Mouse (Mus musculus) neural tube, embryonic 11.5 days (tissue): Measurements from ENCODE around the gene 6030452D12Rik. TPM values are rescaled to one million over a fixed set of nuclear protein-coding genes. Genes with fewer than 3 reads are reported as not detected.

Experiments
- ATAC-seq: fragments of 200-750 bp; cut with Nextera tagmentation; 2 replicates; pipeline ENCODE4 v1.8.0; 2017; ENCODE audit warnings: moderate number of reproducible peaks, mild to moderate bottlenecking, moderate TSS enrichment, moderate library complexity; ENCODE audit not compliant: insufficient read depth, low FRiP score, low TSS enrichment
- DNase-seq: peaks from one replicate; pipeline ENCODE4 v3.0.0-alpha.2; 2015; ENCODE audit warnings: low spot score
- H3K27ac ChIP-seq: fragments of 300-500 bp; sonication (generic); 2 replicates; pipeline ENCODE4 v1.5.1; 2014; ENCODE audit warnings: low read depth, mild to moderate bottlenecking, low read length
- H3K27me3 ChIP-seq: fragments of 300-500 bp; sonication (generic); 2 replicates; pipeline ENCODE4 v1.6.1; 2014; ENCODE audit warnings: mild to moderate bottlenecking, low read length, mixed read lengths; ENCODE audit not compliant: control insufficient read depth, insufficient read depth
- H3K36me3 ChIP-seq: fragments of 300-500 bp; sonication (generic); 2 replicates; pipeline ENCODE4 v1.6.1; 2014; ENCODE audit warnings: mild to moderate bottlenecking, low read length, moderate library complexity, mixed read lengths; ENCODE audit not compliant: control insufficient read depth, insufficient read depth
- H3K4me1 ChIP-seq: fragments of 300-500 bp; sonication (generic); 2 replicates; pipeline ENCODE4 v1.6.1; 2014; ENCODE audit warnings: low read length, mixed read lengths; ENCODE audit not compliant: control insufficient read depth, insufficient read depth
- H3K4me2 ChIP-seq: fragments of 300-500 bp; sonication (generic); 2 replicates; pipeline ENCODE4 v1.6.1; 2014; ENCODE audit warnings: low read depth, mild to moderate bottlenecking, moderate library complexity
- H3K4me3 ChIP-seq: fragments of 300-500 bp; sonication (generic); 2 replicates; pipeline ENCODE4 v1.5.1; 2014; ENCODE audit warnings: low read depth, low read length
- H3K9ac ChIP-seq: fragments of 300-500 bp; sonication (generic); 2 replicates; pipeline ENCODE4 v1.6.1; 2014; ENCODE audit warnings: mild to moderate bottlenecking, low read length
- H3K9me3 ChIP-seq: fragments of 300-500 bp; sonication (generic); 2 replicates; pipeline ENCODE4 v1.6.1; 2016; ENCODE audit warnings: low read length; ENCODE audit not compliant: control insufficient read depth
- WGBS: fragments of 180-500 bp; shearing (Covaris S2); extraction: QIAGEN DNeasy Blood & Tissue Kit; methylation state at CpG from one replicate; pipeline ENCODE4 v1.1.7; 2014; 5-methylcytosine and 5-hydroxymethylcytosine counted together
- polyA plus RNA-seq: library from polyadenylated mRNA; unstranded; fragments of >200 nt; fragmentation: Nextera tagmentation; extraction: Ambion mirVana; gene quantifications from 2 replicates; pipeline ENCODE4 v1.2.1, GENCODE M21; 2014

Gene 6030452D12Rik
- polyA plus RNA-seq, 1 experiment from 2014 or later: not detected

DNA sequence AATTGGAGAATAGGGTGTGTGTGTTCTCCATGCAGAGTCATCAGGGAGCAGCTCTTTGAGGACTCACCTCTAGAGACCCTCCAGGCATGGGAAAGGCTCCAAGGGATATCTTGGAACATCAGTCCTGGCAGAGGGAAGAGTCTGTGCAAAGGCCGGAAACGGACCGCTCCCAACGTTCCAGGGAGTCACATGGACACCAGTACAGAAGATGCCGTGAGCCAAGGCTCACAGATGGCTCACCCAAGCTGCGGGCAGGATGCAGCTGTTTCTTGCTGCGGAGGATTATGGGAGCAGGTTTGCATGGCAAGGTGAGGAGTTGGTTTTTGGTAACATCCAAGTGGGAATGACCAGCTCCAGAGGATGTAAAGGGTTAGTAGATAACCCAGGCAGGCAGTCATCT is 3.9 kb downstream of the 6030452D12Rik start:
- DNase-seq (no peak), ATAC-seq (no peak)
- 91% methylated on average over 7 of the region's 7 CpGs for WGBS
- Histone ChIP-seq H3K27me3 (peaks cover 12% of the 10 kb centered on the region), H3K4me3 (no peak overlapping the region), H3K4me1 (peaks cover 6% of the 10 kb centered on the region; the same call in 1 of the 2 replicates), H3K9ac (no peak overlapping the region), H3K4me2 (no peak overlapping the region), H3K27ac (no peak overlapping the region), H3K9me3 (no peaks in the 10 kb centered on the region), H3K36me3 (no peaks in the 10 kb centered on the region)

DNA sequence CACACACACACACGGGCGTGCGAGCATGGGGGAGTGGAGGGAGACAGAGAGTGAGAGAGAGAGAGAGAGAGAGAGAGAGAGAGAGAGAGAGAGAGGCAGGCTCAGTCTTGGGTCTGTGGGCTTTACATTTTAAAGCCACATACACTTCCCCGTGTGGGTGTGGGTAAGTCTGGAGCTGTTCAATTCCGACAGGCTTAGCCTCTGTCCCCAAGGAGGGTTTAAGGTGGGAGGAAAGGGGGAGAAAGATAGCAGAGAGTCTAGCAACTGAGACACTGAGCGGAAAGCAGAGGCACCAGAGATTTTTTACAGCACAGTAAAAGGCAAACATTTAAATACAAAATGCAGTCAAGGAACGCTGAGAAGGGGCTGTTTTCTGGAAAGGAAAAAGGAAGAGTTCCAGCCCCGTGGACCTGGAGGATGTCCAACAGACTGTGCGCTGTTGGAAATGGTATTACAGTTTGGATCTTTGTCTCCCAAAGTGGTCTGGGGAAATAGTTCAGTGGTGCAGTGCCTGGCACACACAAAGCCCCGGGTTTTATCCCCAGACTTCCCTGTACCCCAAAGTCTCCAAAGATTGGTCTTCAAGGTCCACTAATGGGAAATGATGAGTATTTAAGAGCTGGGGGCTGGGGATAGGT is 5.1 kb downstream of the 6030452D12Rik start:
- WGBS: 65% methylated on average over 10 of the region's 10 CpGs
- Histone ChIP-seq H3K4me1 (peaks cover 9% of the 10 kb centered on the region), H3K4me2 (no peak overlapping the region), H3K9ac (no peak overlapping the region), H3K27me3 (peaks cover 24% of the 10 kb centered on the region), H3K4me3 (no peak overlapping the region), H3K36me3 (no peaks in the 10 kb centered on the region), H3K27ac (no peak overlapping the region), H3K9me3 (no peaks in the 10 kb centered on the region)
- no peak for DNase-seq
- ATAC-seq: no peak

DNA sequence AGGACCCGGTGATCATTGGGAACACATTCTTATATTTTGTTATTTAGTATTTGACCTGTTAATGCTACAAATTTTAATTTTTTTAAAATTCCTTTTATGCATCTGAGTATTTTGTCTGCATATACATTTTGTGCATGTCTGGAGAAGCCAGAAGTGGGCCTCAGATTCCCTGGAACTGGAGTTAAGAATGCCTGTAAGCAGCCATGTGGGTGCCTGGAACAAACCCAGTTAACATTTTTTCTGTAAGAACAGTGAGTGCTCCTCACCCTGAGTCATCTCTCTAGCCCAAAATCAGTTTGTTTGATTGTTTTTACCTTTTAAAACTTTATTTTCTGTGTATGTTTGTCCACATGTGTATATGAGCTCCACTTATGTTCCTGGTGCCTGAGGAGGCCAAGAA is 5.8 kb downstream of the 6030452D12Rik start:
- Histone ChIP-seq H3K27ac (no peak overlapping the region), H3K27me3 (peaks cover 31% of the 10 kb centered on the region), H3K9ac (no peak overlapping the region), H3K4me3 (no peak overlapping the region), H3K36me3 (no peaks in the 10 kb centered on the region), H3K9me3 (no peaks in the 10 kb centered on the region), H3K4me2 (no peak overlapping the region), H3K4me1 (peaks cover 16% of the 10 kb centered on the region)
- 93% methylated on average over 1 of the region's 1 CpGs for WGBS
- no peak for DNase-seq
- ATAC-seq: no peak

DNA sequence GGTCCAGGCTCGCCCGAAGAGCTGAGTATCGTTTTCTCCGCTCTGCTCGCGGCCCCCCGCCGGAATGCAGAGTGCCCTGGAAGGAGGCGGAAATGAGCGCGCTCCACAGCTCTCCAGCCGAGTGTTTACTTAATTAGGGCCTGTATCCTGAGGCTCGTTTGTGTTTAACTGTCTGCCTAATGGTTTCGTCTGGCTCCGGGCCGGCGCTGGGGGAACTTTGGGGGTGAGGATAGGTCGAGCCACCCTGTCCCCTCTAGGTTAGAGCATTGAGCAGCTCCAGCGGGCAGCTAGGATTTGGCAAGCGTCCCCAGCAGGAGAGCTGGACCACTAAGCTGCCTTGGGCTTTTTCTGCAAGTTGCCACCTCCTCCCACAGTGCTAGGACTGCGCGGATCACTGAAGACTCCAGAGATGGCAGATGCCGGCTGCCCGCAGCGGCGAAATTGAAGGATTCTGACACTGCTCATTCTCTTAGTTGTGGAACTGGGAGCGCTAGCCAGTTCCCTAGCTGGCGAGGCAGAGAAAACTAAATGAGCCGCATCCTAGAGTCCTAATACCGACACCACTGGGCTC is 7.5 kb downstream of the 6030452D12Rik start:
- DNase-seq: peak; percentile 69
- WGBS: under 1% methylated on average over 30 of the region's 30 CpGs
- Histone ChIP-seq H3K27me3 (peaks cover 42% of the 10 kb centered on the region), H3K4me2 (peak overlapping the region; percentile 77), H3K9ac (peak overlapping the region; percentile 44), H3K27ac (no peak overlapping the region), H3K4me1 (peaks cover 24% of the 10 kb centered on the region), H3K9me3 (no peaks in the 10 kb centered on the region), H3K36me3 (no peaks in the 10 kb centered on the region), H3K4me3 (peak overlapping the region; percentile 36)
- ATAC-seq: no peak

DNA sequence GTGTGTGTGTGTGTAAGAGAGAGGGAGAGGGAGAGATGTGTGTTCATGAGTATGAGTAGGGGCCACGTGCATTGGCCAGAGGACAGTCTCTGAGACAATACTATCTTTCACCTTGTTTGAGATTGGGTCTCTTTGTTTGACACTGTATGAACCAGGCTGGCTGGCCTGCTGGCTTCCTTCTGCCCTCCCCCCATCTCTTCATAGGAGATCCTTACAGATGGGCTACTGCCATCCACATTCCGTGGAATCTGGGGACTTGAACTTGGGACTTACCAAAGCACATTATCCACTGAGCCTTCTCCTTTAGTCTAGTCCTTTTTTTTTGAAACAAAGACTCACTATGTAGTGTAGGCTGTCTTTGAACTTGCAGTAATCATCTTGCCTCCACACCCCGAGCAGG is 8.1 kb downstream of the 6030452D12Rik start:
- H3K9me3 ChIP-seq: no peaks in the 10 kb centered on the region
- DNase-seq (no peak), ATAC-seq (no peak)
- H3K4me1 ChIP-seq: peaks cover 24% of the 10 kb centered on the region
- no peaks in the 10 kb centered on the region for H3K36me3 ChIP-seq
- peaks cover 42% of the 10 kb centered on the region for H3K27me3 ChIP-seq
- H3K4me3 ChIP-seq: peak overlapping the region; percentile 36; the same call in 1 of the 2 replicates
- H3K9ac ChIP-seq: peak overlapping the region; percentile 44; the same call in 1 of the 2 replicates
- H3K27ac ChIP-seq: no peak overlapping the region
- 21% methylated on average over 3 of the region's 3 CpGs for WGBS
- peak overlapping the region; percentile 77; the same call in 1 of the 2 replicates for H3K4me2 ChIP-seq

DNA sequence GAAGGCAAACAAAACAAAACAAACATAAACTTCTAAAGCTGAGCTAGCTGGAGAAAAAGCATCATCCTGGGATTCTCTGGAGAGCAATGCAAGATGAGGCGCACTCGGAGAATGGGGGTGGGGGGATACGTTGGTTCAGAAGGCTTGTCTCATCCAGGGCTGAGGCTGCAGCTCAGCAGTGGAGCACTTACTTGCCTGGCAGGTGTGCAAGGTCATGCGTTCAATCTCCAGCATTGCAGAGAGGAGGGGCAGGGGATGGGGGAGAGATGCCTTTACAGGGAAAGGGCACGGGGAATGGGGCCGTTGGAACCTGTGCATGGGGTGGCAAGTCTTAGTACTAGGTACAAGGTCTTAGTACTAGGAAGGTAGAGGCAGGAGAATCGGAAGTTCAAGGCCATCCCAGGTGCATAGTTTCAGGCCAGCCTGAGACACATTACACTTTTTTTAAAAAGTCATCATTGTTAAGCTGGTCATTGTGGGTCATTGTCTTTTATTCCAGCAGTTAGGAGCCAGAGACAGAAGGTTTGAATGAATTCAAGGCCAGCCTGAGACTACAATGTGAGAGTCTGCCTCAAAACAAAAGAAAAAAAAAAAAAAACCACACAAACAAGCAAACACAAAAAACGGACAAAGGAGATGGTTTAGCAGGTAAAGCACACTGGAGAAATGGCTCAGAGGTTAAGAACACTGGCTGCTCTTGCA is 8.9 kb downstream of the 6030452D12Rik start:
- Histone ChIP-seq H3K4me1 (peaks cover 24% of the 10 kb centered on the region), H3K9me3 (no peaks in the 10 kb centered on the region), H3K27me3 (peaks cover 42% of the 10 kb centered on the region), H3K4me2 (no peak overlapping the region), H3K27ac (no peak overlapping the region), H3K4me3 (no peak overlapping the region), H3K36me3 (no peaks in the 10 kb centered on the region), H3K9ac (no peak overlapping the region)
- no peak for DNase-seq
- ATAC-seq: no peak
- 38% methylated on average over 8 of the region's 8 CpGs for WGBS

DNA sequence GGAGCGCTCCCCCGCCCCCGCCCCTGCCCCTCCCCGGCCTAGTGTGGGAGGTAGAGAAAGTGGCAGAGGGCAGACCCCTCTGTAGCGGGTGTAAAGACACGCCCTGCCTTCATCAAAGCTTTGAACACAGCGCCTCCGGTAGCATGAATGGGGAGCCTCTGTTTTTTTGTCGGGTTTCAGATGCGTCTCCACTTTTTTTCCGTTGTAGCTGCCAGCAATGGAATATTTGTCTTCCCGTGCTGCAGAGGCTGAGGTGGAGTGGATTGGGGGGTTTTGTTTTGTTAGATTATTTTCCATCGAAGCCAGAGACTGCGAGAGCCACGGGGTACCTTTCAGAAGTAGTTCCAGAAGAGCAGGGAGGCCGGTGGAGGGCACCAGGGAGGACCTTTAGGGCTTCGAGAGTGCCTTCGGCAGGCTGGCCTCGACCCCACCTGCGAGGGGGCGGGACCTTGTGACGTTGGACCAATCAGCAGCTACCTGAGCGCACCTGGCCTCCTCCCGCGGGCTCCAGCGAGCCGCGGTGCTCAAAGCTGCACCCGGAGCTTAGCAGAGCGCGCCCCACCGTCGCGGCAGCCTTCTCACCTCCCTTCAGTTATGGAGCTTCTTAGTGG is 10.1 kb downstream of the 6030452D12Rik start, which contains the start of gene Cdh3:
Gene Cdh3, plus strand, starts transcription at position 527 of the 611 bp plus-strand sequence.
- H3K27me3 ChIP-seq: peaks cover 42% of the 10 kb centered on the region
- peak within 1 kb of the TSS; percentile 37 for H3K9ac ChIP-seq
- DNase-seq: peak; percentile 38
- H3K4me3 ChIP-seq: peak within 1 kb of the TSS; percentile 35
- H3K4me2 ChIP-seq: peak within 1 kb of the TSS; percentile 59
- no peaks in the 10 kb centered on the region for H3K36me3 ChIP-seq
- H3K4me1 ChIP-seq: peaks cover 24% of the 10 kb centered on the region
- H3K27ac ChIP-seq: peak within 1 kb of the TSS; percentile 39; the same call in 1 of the 2 replicates
- WGBS: 1% methylated on average over 33 of the region's 34 CpGs
- ATAC-seq: no peak; the same call in 1 of the 2 replicates
- no peaks in the 10 kb centered on the region for H3K9me3 ChIP-seq

DNA sequence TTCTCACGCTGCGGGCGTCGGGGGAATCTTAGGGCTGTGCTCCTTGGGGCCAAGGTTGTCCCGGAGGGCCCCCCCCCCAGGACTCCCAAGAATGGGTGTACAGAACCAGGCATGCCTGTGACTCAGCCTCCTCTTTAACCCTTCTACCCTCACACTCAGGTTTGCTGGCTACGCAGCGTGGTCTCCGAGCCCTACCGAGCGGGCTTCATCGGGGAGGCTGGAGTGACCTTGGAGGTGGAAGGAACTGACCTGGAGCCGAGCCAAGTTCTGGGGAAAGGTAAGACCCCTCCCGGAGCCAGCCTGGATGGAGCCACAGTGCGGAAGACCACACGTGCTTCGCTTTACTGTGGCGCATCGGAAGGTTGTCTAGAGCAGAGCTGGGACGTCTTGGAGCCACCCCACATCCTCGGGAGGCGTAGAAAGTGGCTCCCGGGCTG is 10.8 kb downstream of the 6030452D12Rik start:
- H3K36me3 ChIP-seq: no peaks in the 10 kb centered on the region
- WGBS: 4% methylated on average over 22 of the region's 22 CpGs
- ATAC-seq (no peak), DNase-seq (no peak)
- peak overlapping the region; percentile 39; the same call in 1 of the 2 replicates for H3K27ac ChIP-seq
- peaks cover 24% of the 10 kb centered on the region for H3K4me1 ChIP-seq
- H3K4me3 ChIP-seq: peak overlapping the region; percentile 35
- H3K9me3 ChIP-seq: no peaks in the 10 kb centered on the region
- H3K9ac ChIP-seq: peak overlapping the region; percentile 37
- H3K27me3 ChIP-seq: peaks cover 42% of the 10 kb centered on the region
- H3K4me2 ChIP-seq: peak overlapping the region; percentile 59
